Mouse (Mus musculus) spleen, adult 2 months (tissue): ENCODE results near the gene Igtp.

Experiments
- CTCF ChIP-seq: fragments of 200-500 bp; IDR thresholded peaks from 2 replicates; pipeline ENCODE4 v1.5.1; 2011; ENCODE audit warnings: mild to moderate bottlenecking, inconsistent platforms; ENCODE audit not compliant: insufficient read depth, insufficient read length, insufficient replicate concordance; ENCODE audit errors: extremely low read depth
- POLR2A ChIP-seq: fragments of 200-500 bp; IDR thresholded peaks from 2 replicates; pipeline ENCODE4 v1.6.1; 2011; ENCODE audit warnings: low read depth, low read length, inconsistent platforms

GRCm38 (mm10) chr11:58189675-58190074 lies 9.7 kb upstream of the Igtp start:
- TF ChIP-seq POLR2A (no peak), CTCF (no peak)
